Mouse (Mus musculus) stomach, embryonic 15.5 days (tissue): ENCODE results near the gene Pibf1. TPM values are rescaled to one million over a fixed set of nuclear protein-coding genes. Genes with fewer than 3 reads are reported as not detected.

Source experiments
- ATAC-seq: fragments of 200-750 bp; cut with Nextera tagmentation; 2 replicates; pipeline ENCODE4 v1.8.0; 2017; ENCODE audit warnings: low read depth, moderate number of reproducible peaks, moderate TSS enrichment; ENCODE audit not compliant: insufficient read depth, low FRiP score
- H3K27ac ChIP-seq: fragments of 300-500 bp; sonication (generic); 2 replicates; pipeline ENCODE4 v1.5.1; 2015; ENCODE audit warnings: mild to moderate bottlenecking, inconsistent platforms
- H3K27me3 ChIP-seq: fragments of 300-500 bp; sonication (generic); replicated peaks from 2 replicates; pipeline ENCODE4 v1.6.1; 2015; ENCODE audit warnings: inconsistent platforms
- H3K36me3 ChIP-seq: fragments of 300-500 bp; sonication (generic); 2 replicates; pipeline ENCODE4 v1.6.1; 2015; ENCODE audit warnings: inconsistent platforms
- H3K4me1 ChIP-seq: fragments of 300-500 bp; sonication (generic); 2 replicates; pipeline ENCODE4 v1.6.1; 2015; ENCODE audit warnings: inconsistent platforms
- H3K4me2 ChIP-seq: fragments of 300-500 bp; sonication (generic); 2 replicates; pipeline ENCODE4 v1.6.1; 2015; ENCODE audit warnings: mild to moderate bottlenecking, inconsistent platforms
- H3K4me3 ChIP-seq: fragments of 300-500 bp; sonication (generic); replicated peaks from 2 replicates; pipeline ENCODE4 v1.5.1; 2015; ENCODE audit warnings: inconsistent platforms
- H3K9ac ChIP-seq: fragments of 300-500 bp; sonication (generic); 2 replicates; pipeline ENCODE4 v1.6.1; 2015; ENCODE audit warnings: inconsistent platforms
- H3K9me3 ChIP-seq: fragments of 300-500 bp; sonication (generic); 2 replicates; pipeline ENCODE4 v1.6.1; 2016; ENCODE audit warnings: inconsistent platforms
- WGBS: fragments of 180-500 bp; shearing (Covaris S2); methylation state at CpG from one replicate; pipeline ENCODE4 v1.1.7; 2015; 5-methylcytosine and 5-hydroxymethylcytosine counted together
- polyA plus RNA-seq: library from polyadenylated mRNA; unstranded; fragments of >200 nt; fragmentation: Nextera tagmentation; extraction: Ambion mirVana; gene quantifications from 2 replicates; pipeline ENCODE4 v1.2.1, GENCODE M21; 2015

Pibf1 gene
- polyA plus RNA-seq, 1 experiment from 2014 or later: 16.9 TPM

DNA sequence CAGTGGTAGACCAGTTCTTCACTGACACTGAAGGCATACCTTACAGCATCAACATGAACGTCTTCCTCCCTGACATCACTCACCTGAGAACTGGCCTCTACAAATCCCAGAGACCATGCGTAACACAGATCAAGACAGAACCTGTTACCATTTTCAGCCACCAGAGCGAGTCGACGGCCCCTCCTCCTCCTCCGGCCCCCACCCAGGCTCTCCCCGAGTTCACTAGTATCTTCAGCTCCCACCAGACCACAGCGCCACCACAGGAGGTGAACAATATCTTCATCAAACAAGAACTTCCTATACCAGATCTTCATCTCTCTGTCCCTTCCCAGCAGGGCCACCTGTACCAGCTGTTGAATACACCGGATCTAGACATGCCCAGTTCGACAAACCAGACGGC is 202.2 kb downstream of the Pibf1 start:
- H3K9me3 ChIP-seq: no peaks in the 10 kb centered on the region
- H3K4me3 ChIP-seq: peak overlapping the region; percentile 80
- no peak overlapping the region for H3K9ac ChIP-seq
- ATAC-seq: no peak
- peak overlapping the region; percentile 33; the same call in 1 of the 2 replicates for H3K4me2 ChIP-seq
- H3K27ac ChIP-seq: peak overlapping the region; percentile 46
- 47% methylated on average over 11 of the region's 11 CpGs for WGBS
- no peaks in the 10 kb centered on the region for H3K27me3 ChIP-seq
- no peaks in the 10 kb centered on the region for H3K4me1 ChIP-seq
- H3K36me3 ChIP-seq: no peaks in the 10 kb centered on the region

Other genes with a start within 250 kb of the Pibf1 start
- gene Rpl36a-ps1, start 105.1 kb upstream of the Pibf1 start, polyA plus RNA-seq: 2.3 and 7.4 TPM in 2 replicates
- 75.0 and 76.0 TPM in 2 replicates for gene Mzt1, start 53.3 kb upstream of the Pibf1 start, polyA plus RNA-seq
- gene Bora, start 53.2 kb upstream of the Pibf1 start, polyA plus RNA-seq: 57.2 and 63.8 TPM in 2 replicates
- 25.5 and 27.8 TPM in 2 replicates for gene Dis3, start 346 bp downstream of the Pibf1 start, polyA plus RNA-seq
- 91.2 and 104 TPM in 2 replicates for gene Klf5, start 199.3 kb downstream of the Pibf1 start, polyA plus RNA-seq